Mouse (Mus musculus) liver, embryonic 14.5 days (tissue): ENCODE measurements around the gene Magi1. TPM values are rescaled to one million over a fixed set of nuclear protein-coding genes. Genes with fewer than 3 reads are reported as not detected.

Experiments used
- ATAC-seq: fragments of 200-750 bp; cut with Nextera tagmentation; 2 replicates; pipeline ENCODE4 v1.8.0; 2017; ENCODE audit warnings: moderate number of reproducible peaks, mild to moderate bottlenecking, moderate library complexity; ENCODE audit not compliant: insufficient read depth
- DNase-seq, 3 experiments: peaks; one replicate each; pipeline ENCODE4 v3.0.0-alpha.2; 2012 to 2013; ENCODE audit warnings: low read depth in 3 of 3, low spot score in 3 of 3
- H3K27ac ChIP-seq: fragments of 300-500 bp; sonication (generic); 2 replicates; pipeline ENCODE4 v1.5.1; 2014; ENCODE audit warnings: moderate library complexity, mild to moderate bottlenecking, control low read depth, inconsistent platforms
- H3K27me3 ChIP-seq: fragments of 300-500 bp; sonication (generic); 2 replicates; pipeline ENCODE4 v1.6.1; 2014; ENCODE audit warnings: mild to moderate bottlenecking, low read length, moderate library complexity; ENCODE audit not compliant: control insufficient read depth, insufficient read depth
- H3K36me3 ChIP-seq: fragments of 300-500 bp; sonication (generic); replicated peaks from 2 replicates; pipeline ENCODE4 v1.6.1; 2014; ENCODE audit warnings: low read depth; ENCODE audit not compliant: control insufficient read depth, insufficient read depth
- H3K4me1 ChIP-seq, 2 experiments: fragments of 200-500 bp in 1 of 2; fragments of 300-500 bp in 1 of 2; sonication (generic) in 1 of 2; replicated peaks; 2 replicates each; pipeline ENCODE4 v1.6.1; 2012 to 2014; ENCODE audit warnings: antibody characterized with exemption in 1 of 2, inconsistent platforms in 1 of 2, low read length in 1 of 2; ENCODE audit not compliant: control insufficient read depth in 2 of 2, insufficient read depth in 2 of 2
- H3K4me2 ChIP-seq: fragments of 300-500 bp; sonication (generic); 2 replicates; pipeline ENCODE4 v1.6.1; 2014; ENCODE audit warnings: low read depth, mild to moderate bottlenecking, control low read depth, moderate library complexity
- H3K4me3 ChIP-seq, 2 experiments: fragments of 200-500 bp in 1 of 2; fragments of 300-500 bp in 1 of 2; sonication (generic) in 1 of 2; 2 replicates each; pipeline ENCODE4 v1.5.1; 2012 to 2014; ENCODE audit warnings: low read depth in 2 of 2, low read length in 2 of 2, mild to moderate bottlenecking in 2 of 2, control low read depth in 1 of 2, inconsistent platforms in 1 of 2, moderate library complexity in 1 of 2; ENCODE audit not compliant: insufficient read depth in 1 of 2
- H3K9ac ChIP-seq: fragments of 300-500 bp; sonication (generic); replicated peaks from 2 replicates; pipeline ENCODE4 v1.6.1; 2014; ENCODE audit warnings: mild to moderate bottlenecking, control low read depth, moderate library complexity
- H3K9me3 ChIP-seq: fragments of 300-500 bp; sonication (generic); 2 replicates; pipeline ENCODE4 v1.6.1; 2016; ENCODE audit warnings: low read length, mixed read lengths; ENCODE audit not compliant: control insufficient read depth
- CTCF ChIP-seq: IDR thresholded peaks from 2 replicates; pipeline ENCODE4 v1.5.1; 2016; ENCODE audit warnings: antibody characterized with exemption, low read depth, control low read depth
- EP300 ChIP-seq: IDR thresholded peaks from 2 replicates; pipeline ENCODE4 v1.6.1; 2016; ENCODE audit warnings: antibody characterized with exemption, low read depth
- WGBS: fragments of 180-500 bp; shearing (Covaris S2); extraction: QIAGEN DNeasy Blood & Tissue Kit; methylation state at CpG from one replicate; pipeline ENCODE4 v1.1.7; 2014; ENCODE audit not compliant: insufficient replicate concordance; 5-methylcytosine and 5-hydroxymethylcytosine counted together
- polyA plus RNA-seq, 2 experiments: library from polyadenylated mRNA; depleted of rRNA in 1 of 2; stranded (reverse) in 1 of 2; unstranded in 1 of 2; fragments of >200 nt; fragmentation: Nextera tagmentation in 1 of 2; extraction: Ambion mirVana in 1 of 2; gene quantifications; 2 replicates each; pipeline versions ENCODE4 v1.2.1 to v1.2.3; 2012 to 2014

The Magi1 gene
- polyA plus RNA-seq, 2 experiments = 1.1 to 1.3 TPM

DNA sequence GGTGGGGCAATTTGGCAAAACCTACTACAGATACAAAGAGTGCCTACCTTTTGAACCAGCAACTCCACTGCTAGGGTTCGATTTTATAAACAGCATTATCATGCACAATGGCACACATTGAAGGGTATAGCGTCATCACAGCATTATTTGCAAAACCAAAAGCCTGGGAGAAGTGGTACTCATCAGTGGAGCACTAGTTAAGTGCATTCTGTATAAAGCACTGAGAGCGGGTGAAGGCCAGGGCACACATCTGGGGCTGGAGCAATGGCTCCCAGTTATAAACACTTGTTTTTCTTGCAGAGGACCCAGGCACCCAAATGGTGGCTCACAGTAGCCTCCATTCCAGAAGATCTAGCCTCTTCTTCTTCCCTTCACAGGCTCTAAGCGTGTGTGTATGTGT is 67.9 kb downstream of the Magi1 start:
- no peaks in the 10 kb centered on the region for H3K36me3 ChIP-seq
- ATAC-seq (no peak), DNase-seq (no peak)
- no peak overlapping the region for H3K9ac ChIP-seq
- peaks cover 0 to 2% of the 10 kb centered on the region in 2 experiments; a peak in 2 of 4 replicates for H3K4me1 ChIP-seq
- no peak overlapping the region for H3K27ac ChIP-seq
- no peaks in the 10 kb centered on the region for H3K27me3 ChIP-seq
- no peak overlapping the region for H3K4me2 ChIP-seq
- H3K4me3 ChIP-seq = no peak overlapping the region
- H3K9me3 ChIP-seq = no peaks in the 10 kb centered on the region
- TF ChIP-seq EP300 (no peak), CTCF (no peak)
- WGBS = 57% methylated on average over 4 of the region's 4 CpGs

DNA sequence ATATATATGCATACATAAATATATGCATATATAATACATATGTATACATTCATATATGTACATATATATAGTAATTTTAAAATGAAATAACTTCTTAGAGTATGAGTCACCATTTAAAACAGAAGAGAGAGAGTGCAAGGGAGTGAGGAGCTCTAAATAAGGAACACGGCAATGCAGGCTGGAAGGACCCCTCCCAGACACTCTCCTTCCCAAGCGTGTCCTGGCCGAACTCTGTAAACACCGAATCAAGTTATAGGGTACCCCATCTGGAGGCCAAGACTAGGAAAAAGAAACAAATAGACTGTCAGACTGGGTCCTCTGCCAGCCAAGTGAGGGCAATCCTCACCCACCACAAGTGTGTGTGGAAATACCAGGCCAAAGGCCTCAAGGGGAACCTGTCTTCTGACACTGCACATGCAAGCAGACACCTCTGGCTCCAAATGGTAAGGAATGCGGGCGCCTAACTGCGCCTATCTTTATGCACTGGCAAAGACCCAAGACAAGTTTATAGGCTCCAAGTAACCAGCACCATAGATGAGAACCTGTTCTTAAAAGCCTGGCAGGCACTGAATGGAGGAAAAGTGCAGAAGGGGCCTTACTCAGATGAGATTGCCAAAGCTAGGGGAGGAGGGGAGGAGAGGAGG is 68.7 kb downstream of the Magi1 start:
- Histone ChIP-seq H3K9ac (no peak overlapping the region), H3K27ac (no peak overlapping the region), H3K4me3 (no peak overlapping the region), H3K36me3 (no peaks in the 10 kb centered on the region), H3K4me1 (peaks cover 0 to 2% of the 10 kb centered on the region in 2 experiments; a peak in 2 of 4 replicates), H3K9me3 (no peaks in the 10 kb centered on the region), H3K27me3 (no peaks in the 10 kb centered on the region), H3K4me2 (no peak overlapping the region)
- no peak for DNase-seq
- ATAC-seq = no peak
- no peak for TF ChIP-seq CTCF
- TF ChIP-seq EP300 = no peak
- WGBS = 73% methylated on average over 7 of the region's 7 CpGs

DNA sequence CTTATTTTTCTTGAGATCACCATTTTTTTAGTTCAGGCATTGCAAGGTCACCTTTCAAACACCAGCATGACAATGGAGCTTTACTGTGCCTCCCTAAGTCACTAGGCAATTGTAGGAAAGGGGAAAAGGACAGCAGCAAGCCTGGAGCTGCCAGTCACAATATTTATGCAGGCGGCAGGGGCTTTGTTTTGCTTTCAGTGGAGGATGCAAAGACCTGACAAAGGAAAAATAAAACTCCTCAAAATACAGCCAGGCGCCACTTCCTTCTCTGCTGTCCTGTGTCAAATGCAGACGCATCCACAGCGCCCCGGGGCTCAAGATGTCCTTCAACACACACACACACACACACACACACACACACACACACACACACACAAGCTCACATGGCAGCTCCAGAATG is 77.8 kb downstream of the Magi1 start:
- DNase-seq = no peak
- TF ChIP-seq EP300 (no peak), CTCF (no peak)
- Histone ChIP-seq H3K9ac (no peak overlapping the region), H3K9me3 (no peaks in the 10 kb centered on the region), H3K4me2 (no peak overlapping the region), H3K4me1 (peaks cover 0 to 15% of the 10 kb centered on the region in 2 experiments; a peak in 3 of 4 replicates), H3K36me3 (no peaks in the 10 kb centered on the region), H3K4me3 (no peak overlapping the region), H3K27me3 (no peaks in the 10 kb centered on the region), H3K27ac (no peak overlapping the region)
- 24% methylated on average over 5 of the region's 5 CpGs for WGBS
- no peak for ATAC-seq

DNA sequence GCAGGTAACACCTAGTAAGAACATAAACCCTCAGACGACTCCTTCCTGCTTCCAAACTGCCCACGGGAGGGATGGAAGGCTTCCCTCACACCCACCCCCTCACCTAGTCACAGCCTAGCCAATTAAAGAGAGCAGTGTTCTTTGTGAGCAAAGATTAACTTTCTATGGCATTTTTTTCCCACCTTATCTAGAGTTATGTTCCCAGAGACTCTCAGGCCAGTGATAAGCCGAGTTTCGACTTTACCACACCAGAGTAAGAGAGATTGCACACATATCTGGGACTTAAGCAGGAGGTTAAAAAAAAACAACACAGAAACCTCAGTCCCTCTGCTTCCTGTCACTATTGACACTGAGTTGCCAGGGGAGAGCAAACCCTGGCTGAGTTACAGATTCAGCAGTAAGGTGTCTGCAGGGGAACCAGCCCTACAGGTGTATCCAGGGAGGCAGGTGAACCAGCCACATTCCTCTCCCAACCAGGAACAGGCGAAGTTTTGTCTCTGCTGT is 80.0 kb downstream of the Magi1 start:
- Histone ChIP-seq H3K27me3 (no peaks in the 10 kb centered on the region), H3K9me3 (no peaks in the 10 kb centered on the region), H3K9ac (no peak overlapping the region), H3K4me3 (no peak overlapping the region), H3K4me1 (peaks cover 0 to 15% of the 10 kb centered on the region in 2 experiments; a peak in 3 of 4 replicates), H3K4me2 (no peak overlapping the region), H3K36me3 (no peaks in the 10 kb centered on the region), H3K27ac (no peak overlapping the region)
- 8% methylated on average over 5 of the region's 5 CpGs for WGBS
- DNase-seq (no peak), ATAC-seq (no peak)
- no peak for TF ChIP-seq EP300
- TF ChIP-seq CTCF = no peak

DNA sequence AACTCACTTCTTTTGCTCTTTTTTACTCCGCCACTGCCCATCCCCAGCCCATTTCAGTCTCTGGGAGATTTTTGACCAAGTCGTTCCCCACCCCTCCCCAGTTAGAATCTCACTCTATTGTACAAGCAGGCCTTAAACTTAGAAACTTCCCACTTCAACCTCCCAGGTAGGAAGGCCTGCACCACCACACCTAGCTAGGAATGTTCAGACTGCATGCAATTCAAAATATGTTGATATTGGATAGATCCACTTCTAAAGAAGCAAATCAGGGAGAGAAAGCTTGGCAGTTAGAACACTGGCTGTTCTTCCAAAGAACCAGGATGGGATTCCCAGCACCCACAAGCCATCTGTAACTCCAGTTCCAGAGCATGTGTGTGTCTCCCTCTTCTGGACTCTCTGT is 81.8 kb downstream of the Magi1 start:
- Histone ChIP-seq H3K36me3 (no peaks in the 10 kb centered on the region), H3K4me1 (peaks cover 0 to 15% of the 10 kb centered on the region in 2 experiments; a peak in 3 of 4 replicates), H3K4me2 (no peak overlapping the region), H3K27me3 (no peaks in the 10 kb centered on the region), H3K9ac (no peak overlapping the region), H3K9me3 (no peaks in the 10 kb centered on the region), H3K4me3 (no peak overlapping the region), H3K27ac (no peak overlapping the region)
- TF ChIP-seq EP300 = no peak
- no peak for TF ChIP-seq CTCF
- ATAC-seq = no peak
- no peak for DNase-seq
- WGBS = 67% methylated on average over 2 of the region's 2 CpGs
